ENCODE assay signal across 8 mouse cellular contexts in genomic region chr17:28259890-28260542, GRCm38 (mm10). TPM values are rescaled to one million over a fixed set of nuclear protein-coding genes. Genes with fewer than 3 reads are reported as not detected.
DNase-seq lines count a peak whose midpoint lies in the region; ATAC-seq and TF ChIP-seq lines count a peak whose summit lies in the region.
"Had no signal": no experiment of that assay in that cellular context is flagged by ENCODE, and none has a peak within 500 bp of the region (broad histone marks: within the 10 kb centered on the region; RNA-seq: fewer than 3 reads in every experiment).

No protein-coding gene starts in this region.

- no peaks in the 10 kb centered on the region for H3K36me3 ChIP-seq in midbrain, postnatal 0 days (ENCODE audit: insufficient read depth, low read length)
- H3K36me3 ChIP-seq in midbrain, embryonic 11.5 days (ENCODE audit: control insufficient read depth, insufficient read depth, low read length), result no peaks in the 10 kb centered on the region; the same call in 1 of the 2 replicates
- H3K36me3 ChIP-seq in liver, embryonic 12.5 days, result peaks cover 13% of the 10 kb centered on the region
- no peaks in the 10 kb centered on the region for H3K36me3 ChIP-seq in forebrain, embryonic 16.5 days (ENCODE audit: control insufficient read depth, insufficient read depth)

- no peak overlapping the region for H3K9ac ChIP-seq in midbrain, postnatal 0 days (replicated peaks; ENCODE audit: low read length, poor library complexity, severe bottlenecking)
- no peak overlapping the region for H3K9ac ChIP-seq in midbrain, embryonic 11.5 days (ENCODE audit: low read length)
- no peak overlapping the region for H3K9ac ChIP-seq in liver, embryonic 12.5 days
- no peak overlapping the region for H3K9ac ChIP-seq in forebrain, embryonic 16.5 days (replicated peaks; ENCODE audit: low read depth, low read length)
- H3K9ac ChIP-seq: heart, embryonic 13.5 days had no signal

- H3K9me3 ChIP-seq in midbrain, postnatal 0 days (ENCODE audit: low read length), result no peaks in the 10 kb centered on the region
- no peaks in the 10 kb centered on the region for H3K9me3 ChIP-seq in midbrain, embryonic 11.5 days (ENCODE audit: control insufficient read depth, low read length)
- no peaks in the 10 kb centered on the region for H3K9me3 ChIP-seq in liver, embryonic 12.5 days (replicated peaks)
- H3K9me3 ChIP-seq in forebrain, embryonic 16.5 days (ENCODE audit: control insufficient read depth, low read length), result no peaks in the 10 kb centered on the region
- H3K9me3 ChIP-seq: heart, embryonic 13.5 days had no signal

- H3K27ac ChIP-seq in midbrain, postnatal 0 days (ENCODE audit: low read depth, low read length), result no peak overlapping the region
- no peak overlapping the region for H3K27ac ChIP-seq in midbrain, embryonic 11.5 days (ENCODE audit: low read depth, low read length)
- no peak overlapping the region for H3K27ac ChIP-seq in liver, embryonic 12.5 days
- no peak overlapping the region for H3K27ac ChIP-seq in forebrain, embryonic 16.5 days (ENCODE audit: low read length)
- H3K27ac ChIP-seq: heart, embryonic 13.5 days had no signal

- 75% methylated on average over 16 of the region's 16 CpGs for WGBS in midbrain, postnatal 0 days
- WGBS in midbrain, embryonic 11.5 days, result 79% methylated on average over 16 of the region's 16 CpGs
- 58% methylated on average over 16 of the region's 16 CpGs for WGBS in liver, embryonic 12.5 days (ENCODE audit: insufficient replicate concordance)
- WGBS in forebrain, embryonic 16.5 days, result 82% methylated on average over 16 of the region's 16 CpGs

- DNase-seq in midbrain, postnatal 0 days (ENCODE audit: low spot score), result no peak
- DNase-seq in midbrain, embryonic 11.5 days (ENCODE audit: low spot score, missing footprints), result no peak
- DNase-seq in R1 (ENCODE audit: low read depth, low spot score), result peak; percentile 85
- DNase-seq in thymus, postnatal 36 days, result peak; percentile 44 to 49
- DNase-seq in gastrocnemius, adult 18-20 months (ENCODE audit: low spot score), result no peak

- peak; percentile 47 for TF ChIP-seq CTCF in midbrain, postnatal 0 days (IDR thresholded peaks at IDR 0.05)

- H3K27me3 ChIP-seq in midbrain, postnatal 0 days (ENCODE audit: insufficient read depth, low read length), result no peaks in the 10 kb centered on the region
- no peaks in the 10 kb centered on the region for H3K27me3 ChIP-seq in midbrain, embryonic 11.5 days (ENCODE audit: control insufficient read depth, insufficient read depth, low read length)
- no peaks in the 10 kb centered on the region for H3K27me3 ChIP-seq in liver, embryonic 12.5 days (replicated peaks)
- H3K27me3 ChIP-seq in forebrain, embryonic 16.5 days (replicated peaks; ENCODE audit: control insufficient read depth, insufficient read depth, low read length), result no peaks in the 10 kb centered on the region
- H3K27me3 ChIP-seq: heart, embryonic 13.5 days had no signal

- H3K4me2 ChIP-seq in midbrain, postnatal 0 days (ENCODE audit: low read depth, low read length, poor library complexity, severe bottlenecking), result no peak overlapping the region
- H3K4me2 ChIP-seq in midbrain, embryonic 11.5 days, result no peak overlapping the region
- no peak overlapping the region for H3K4me2 ChIP-seq in liver, embryonic 12.5 days
- no peak overlapping the region for H3K4me2 ChIP-seq in forebrain, embryonic 16.5 days (ENCODE audit: low read length)
- H3K4me2 ChIP-seq: heart, embryonic 13.5 days had no signal

- H3K4me3 ChIP-seq in midbrain, postnatal 0 days (ENCODE audit: low read depth, low read length), result no peak overlapping the region
- no peak overlapping the region for H3K4me3 ChIP-seq in midbrain, embryonic 11.5 days (ENCODE audit: low read depth, low read length)
- no peak overlapping the region for H3K4me3 ChIP-seq in liver, embryonic 12.5 days
- no peak overlapping the region for H3K4me3 ChIP-seq in forebrain, embryonic 16.5 days (replicated peaks; ENCODE audit: low read length)
- H3K4me3 ChIP-seq: heart, embryonic 13.5 days had no signal

- H3K4me1 ChIP-seq in midbrain, postnatal 0 days (ENCODE audit: insufficient read depth, low read length), result no peaks in the 10 kb centered on the region
- no peaks in the 10 kb centered on the region for H3K4me1 ChIP-seq in midbrain, embryonic 11.5 days (ENCODE audit: control insufficient read depth, insufficient read depth, low read length)
- peaks cover 78% of the 10 kb centered on the region for H3K4me1 ChIP-seq in liver, embryonic 12.5 days
- peaks cover 7% of the 10 kb centered on the region for H3K4me1 ChIP-seq in forebrain, embryonic 16.5 days (replicated peaks; ENCODE audit: control insufficient read depth, insufficient read depth, low read length)

- no peak for ATAC-seq in midbrain, postnatal 0 days (ENCODE audit: low FRiP score)
- ATAC-seq in midbrain, embryonic 11.5 days (ENCODE audit: low FRiP score), result no peak
- ATAC-seq in liver, embryonic 12.5 days, result peak; percentile 23; the same call in 1 of the 2 replicates
- no peak for ATAC-seq in forebrain, embryonic 16.5 days

RNA-seq across cellular contexts. Expression of gene Ppard, which starts 27.5 kb away (rescaled TPM):
- 7.7 and 10.1 TPM in 2 replicates for total RNA-seq in midbrain, postnatal 0 days (2014; rRNA removed)
- polyA plus RNA-seq in midbrain, postnatal 0 days (2015; fragmentation: Nextera tagmentation; extraction: Ambion mirVana), result 1.2 and 1.5 TPM in 2 replicates
- polyA plus RNA-seq in midbrain, embryonic 11.5 days (2014; fragmentation: Nextera tagmentation; extraction: Ambion mirVana), result 1.7 and 1.8 TPM in 2 replicates
- polyA plus RNA-seq in liver, embryonic 12.5 days (2016; fragmentation: Nextera tagmentation; extraction: Ambion mirVana), result 2.0 and 2.1 TPM in 2 replicates
- 1.2 and 1.3 TPM in 2 replicates for polyA plus RNA-seq in forebrain, embryonic 16.5 days (2015; fragmentation: Nextera tagmentation; extraction: Ambion mirVana)
- 10 to 100 TPM; 26.3 to 27.2 TPM for total RNA-seq in gastrocnemius, adult 18-20 months (2021)

RNA-seq across cellular contexts. Expression of gene Def6, which starts 52.4 kb away (rescaled TPM):
- 6.7 and 8.5 TPM in 2 replicates for total RNA-seq in midbrain, postnatal 0 days (2014; rRNA removed)
- 7.4 and 8.3 TPM in 2 replicates for polyA plus RNA-seq in midbrain, postnatal 0 days (2015; fragmentation: Nextera tagmentation; extraction: Ambion mirVana)
- 1.7 and 1.8 TPM in 2 replicates for polyA plus RNA-seq in midbrain, embryonic 11.5 days (2014; fragmentation: Nextera tagmentation; extraction: Ambion mirVana)
- polyA plus RNA-seq in liver, embryonic 12.5 days (2016; fragmentation: Nextera tagmentation; extraction: Ambion mirVana), result 21.6 and 25.2 TPM in 2 replicates
- 4.5 and 4.6 TPM in 2 replicates for polyA plus RNA-seq in forebrain, embryonic 16.5 days (2015; fragmentation: Nextera tagmentation; extraction: Ambion mirVana)
- 1 to 10 TPM; 1.1 to 1.9 TPM for total RNA-seq in gastrocnemius, adult 18-20 months (2021)

RNA-seq across cellular contexts. Expression of gene Fance, which starts 53.3 kb away (rescaled TPM):
- 33.4 and 33.6 TPM in 2 replicates for total RNA-seq in midbrain, postnatal 0 days (2014; rRNA removed)
- polyA plus RNA-seq in midbrain, postnatal 0 days (2015; fragmentation: Nextera tagmentation; extraction: Ambion mirVana), result 26.1 and 28.6 TPM in 2 replicates
- polyA plus RNA-seq in midbrain, embryonic 11.5 days (2014; fragmentation: Nextera tagmentation; extraction: Ambion mirVana), result 18.5 and 19.5 TPM in 2 replicates
- polyA plus RNA-seq in liver, embryonic 12.5 days (2016; fragmentation: Nextera tagmentation; extraction: Ambion mirVana), result 18.8 and 22.1 TPM in 2 replicates
- 20.9 and 25.0 TPM in 2 replicates for polyA plus RNA-seq in forebrain, embryonic 16.5 days (2015; fragmentation: Nextera tagmentation; extraction: Ambion mirVana)
- 10 to 100 TPM; 10.3 to 11.2 TPM for total RNA-seq in gastrocnemius, adult 18-20 months (2021)

Comparison
In these comparisons a context has a peak if more than half of its experiments do, and no peak if none do; other contexts are left out.
1. DNase-seq: peak in R1 (single experiment) and thymus, postnatal 36 days (2 of 2); none in midbrain, postnatal 0 days (single experiment), midbrain, embryonic 11.5 days (single experiment) and gastrocnemius, adult 18-20 months (single experiment).